Mouse (Mus musculus) intestine, embryonic 14.5 days (tissue): ENCODE results near the gene Fntb. TPM values are rescaled to one million over a fixed set of nuclear protein-coding genes. Genes with fewer than 3 reads are reported as not detected.

ENCODE experiments used
- ATAC-seq: fragments of 200-750 bp; cut with Nextera tagmentation; replicated peaks from 2 replicates; pipeline ENCODE4 v1.8.0; 2017; ENCODE audit warnings: low read depth, moderate number of reproducible peaks, moderate TSS enrichment, moderate library complexity; ENCODE audit not compliant: low FRiP score, low TSS enrichment
- DNase-seq: peaks from one replicate; pipeline ENCODE4 v3.0.0-alpha.2; 2018; ENCODE audit warnings: low spot score
- H3K27ac ChIP-seq: fragments of 300-500 bp; sonication (generic); 2 replicates; pipeline ENCODE4 v1.5.1; 2014; ENCODE audit warnings: low read depth, mild to moderate bottlenecking, control low read depth
- H3K27me3 ChIP-seq: fragments of 300-500 bp; sonication (generic); replicated peaks from 2 replicates; pipeline ENCODE4 v1.6.1; 2014; ENCODE audit warnings: low read length, control low read depth; ENCODE audit not compliant: control insufficient read depth, insufficient read depth
- H3K36me3 ChIP-seq: fragments of 300-500 bp; sonication (generic); 2 replicates; pipeline ENCODE4 v1.6.1; 2014; ENCODE audit warnings: low read length, control low read depth; ENCODE audit not compliant: control insufficient read depth, insufficient read depth
- H3K4me1 ChIP-seq: fragments of 300-500 bp; sonication (generic); replicated peaks from 2 replicates; pipeline ENCODE4 v1.6.1; 2014; ENCODE audit warnings: low read length, control low read depth, mixed read lengths; ENCODE audit not compliant: control insufficient read depth, insufficient read depth
- H3K4me2 ChIP-seq: fragments of 300-500 bp; sonication (generic); 2 replicates; pipeline ENCODE4 v1.6.1; 2014; ENCODE audit warnings: low read length
- H3K4me3 ChIP-seq: fragments of 300-500 bp; sonication (generic); 2 replicates; pipeline ENCODE4 v1.5.1; 2014; ENCODE audit warnings: low read depth, low read length, control low read depth, mixed read lengths
- H3K9ac ChIP-seq: fragments of 300-500 bp; sonication (generic); 2 replicates; pipeline ENCODE4 v1.6.1; 2014; ENCODE audit warnings: mild to moderate bottlenecking, low read length
- H3K9me3 ChIP-seq: fragments of 300-500 bp; sonication (generic); 2 replicates; pipeline ENCODE4 v1.6.1; 2016; ENCODE audit warnings: low read length, control low read depth; ENCODE audit not compliant: control insufficient read depth
- WGBS: fragments of 180-500 bp; shearing (Covaris S2); extraction: QIAGEN DNeasy Blood & Tissue Kit; methylation state at CpG from one replicate; pipeline ENCODE4 v1.1.7; 2014; 5-methylcytosine and 5-hydroxymethylcytosine counted together
- polyA plus RNA-seq: library from polyadenylated mRNA; unstranded; fragments of >200 nt; fragmentation: Nextera tagmentation; extraction: Ambion mirVana; gene quantifications from 2 replicates; pipeline ENCODE4 v1.2.1, GENCODE M21; 2014

The Fntb gene
- polyA plus RNA-seq, 1 experiment from 2014 or later, result 39.3 TPM

DNA sequence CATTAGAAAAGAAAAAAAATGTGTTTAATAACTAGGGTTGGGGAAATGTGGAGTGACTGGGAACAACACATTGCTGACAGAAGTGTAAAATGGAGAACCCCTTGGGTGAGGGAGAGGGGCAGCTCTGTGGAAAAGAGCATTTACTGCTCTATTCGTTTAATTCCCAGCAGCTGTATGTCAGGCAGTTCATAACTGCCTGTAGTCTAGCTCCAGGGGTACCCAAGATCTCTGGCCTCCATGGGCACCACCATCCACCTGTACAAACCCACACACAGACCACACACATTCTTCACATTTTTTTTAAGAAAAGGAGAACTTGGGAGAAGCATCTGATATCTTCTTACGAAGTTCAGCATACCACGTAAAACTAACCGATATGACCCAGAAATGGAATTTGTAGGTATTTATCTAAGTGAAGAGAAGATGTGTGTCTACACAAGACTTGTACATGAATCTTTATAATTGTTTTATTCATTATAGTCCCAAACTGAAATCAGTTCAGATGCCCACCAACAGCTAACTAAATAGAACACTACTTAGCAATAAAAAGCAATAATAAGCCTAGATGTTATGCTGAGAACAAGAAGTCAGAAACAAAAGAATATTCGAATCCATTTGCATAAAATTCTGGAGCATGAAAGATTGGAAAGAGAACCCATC, 5.6 kb downstream of the Fntb start:
- Histone ChIP-seq H3K4me1 (no peaks in the 10 kb centered on the region), H3K27me3 (no peaks in the 10 kb centered on the region), H3K9me3 (no peaks in the 10 kb centered on the region), H3K4me2 (no peak overlapping the region), H3K9ac (no peak overlapping the region), H3K36me3 (no peaks in the 10 kb centered on the region), H3K27ac (no peak overlapping the region), H3K4me3 (no peak overlapping the region)
- no peak for DNase-seq
- 91% methylated on average over 5 of the region's 5 CpGs for WGBS
- ATAC-seq, result no peak

DNA sequence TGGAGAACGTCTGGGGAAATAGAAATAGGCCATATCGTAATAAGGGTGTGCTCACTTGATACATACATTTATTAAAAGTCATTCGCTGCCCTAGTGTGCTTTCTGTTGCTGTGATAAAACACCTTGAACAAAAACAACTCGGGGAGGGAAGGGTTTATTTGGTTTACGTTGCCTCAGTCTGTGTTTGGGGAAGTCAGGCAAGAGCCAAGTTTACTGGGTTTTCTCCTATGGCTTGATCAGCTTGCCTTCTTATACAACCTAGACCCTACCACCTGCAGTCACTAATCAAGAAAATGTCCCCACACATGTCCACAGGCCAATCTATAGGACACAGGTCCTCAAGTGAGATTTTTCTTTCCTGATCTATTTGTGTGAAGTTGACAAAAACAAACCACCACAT, 6.2 kb downstream of the Fntb start:
- Histone ChIP-seq H3K4me3 (no peak overlapping the region), H3K9me3 (no peaks in the 10 kb centered on the region), H3K4me2 (no peak overlapping the region), H3K9ac (no peak overlapping the region), H3K36me3 (no peaks in the 10 kb centered on the region), H3K27ac (no peak overlapping the region), H3K27me3 (no peaks in the 10 kb centered on the region), H3K4me1 (no peaks in the 10 kb centered on the region)
- DNase-seq, result no peak
- no peak for ATAC-seq
- 82% methylated on average over 5 of the region's 5 CpGs for WGBS

DNA sequence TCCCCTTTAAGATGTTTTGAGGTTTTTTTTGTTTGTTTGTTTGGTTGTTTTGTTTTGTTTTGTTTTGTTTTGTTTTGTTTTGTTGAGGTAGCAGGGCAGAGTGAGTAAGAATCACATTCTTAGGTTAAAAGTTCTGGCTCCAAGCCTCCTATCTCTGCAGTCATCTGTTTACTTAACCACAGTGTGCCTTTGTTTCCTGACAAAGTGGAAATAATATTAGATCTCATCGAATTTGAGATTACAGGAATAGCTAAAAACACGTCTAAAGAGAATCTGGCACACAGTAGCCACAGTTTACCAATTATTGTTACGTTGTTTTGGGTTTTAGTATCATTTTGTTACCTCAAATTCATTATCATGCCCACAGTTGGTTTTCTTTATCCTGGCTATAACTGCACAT, 9.3 kb downstream of the Fntb start:
- WGBS, result 71% methylated on average over 3 of the region's 3 CpGs
- H3K4me1 ChIP-seq, result no peaks in the 10 kb centered on the region
- no peak for ATAC-seq

DNA sequence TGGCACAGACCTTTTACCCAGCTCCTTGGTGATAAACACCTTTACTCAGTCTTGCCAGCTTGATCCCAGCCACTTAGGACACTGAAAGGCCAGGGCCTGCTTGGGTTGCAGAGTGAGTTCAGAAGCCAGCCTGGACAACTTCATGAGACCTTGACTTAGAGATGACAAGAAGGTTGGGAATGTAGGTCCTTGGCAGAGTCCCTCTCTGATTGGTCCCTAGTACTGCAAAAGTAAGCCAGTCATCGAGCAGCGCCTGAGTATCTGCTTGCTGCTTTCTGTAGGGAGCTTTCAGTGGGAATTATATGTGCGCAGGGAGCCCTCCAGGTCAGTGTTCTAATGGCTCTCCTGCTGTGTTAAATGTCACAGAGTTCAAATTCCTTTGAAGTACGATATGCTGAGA, 9.7 kb downstream of the Fntb start:
- Histone ChIP-seq H3K36me3 (no peaks in the 10 kb centered on the region), H3K4me2 (no peak overlapping the region), H3K4me1 (no peaks in the 10 kb centered on the region), H3K9ac (no peak overlapping the region), H3K27ac (no peak overlapping the region), H3K9me3 (no peaks in the 10 kb centered on the region), H3K27me3 (no peaks in the 10 kb centered on the region), H3K4me3 (no peak overlapping the region)
- WGBS, result 76% methylated on average over 4 of the region's 4 CpGs
- ATAC-seq (no peak), DNase-seq (no peak)

More for the DNA sequence above, 9.3 kb downstream of the Fntb start:
- H3K27me3 ChIP-seq, result no peaks in the 10 kb centered on the region
- DNase-seq, result no peak
- H3K4me2 ChIP-seq, result no peak overlapping the region
- H3K27ac ChIP-seq, result no peak overlapping the region
- H3K36me3 ChIP-seq, result no peaks in the 10 kb centered on the region
- no peak overlapping the region for H3K9ac ChIP-seq
- H3K4me3 ChIP-seq, result no peak overlapping the region
- H3K9me3 ChIP-seq, result no peaks in the 10 kb centered on the region

DNA sequence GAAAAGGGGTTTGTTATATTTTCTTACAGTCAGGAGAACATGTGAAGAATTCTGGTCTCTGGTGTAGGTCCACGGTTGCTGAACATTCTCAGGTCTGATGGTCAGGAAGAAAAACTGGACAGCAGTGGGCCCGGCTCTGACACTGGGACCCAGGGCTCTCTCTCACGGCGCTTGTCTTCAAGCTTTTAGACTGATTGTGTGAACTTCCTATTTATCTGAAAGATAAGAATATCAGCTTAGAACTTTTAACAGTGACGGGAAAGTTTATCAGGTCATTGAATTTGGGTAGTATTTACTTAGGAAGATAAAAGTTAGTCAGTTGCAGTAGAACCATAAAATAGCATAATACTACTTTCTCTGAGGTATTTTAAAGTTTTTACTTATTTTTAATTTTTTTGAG, 11.5 kb downstream of the Fntb start:
- 81% methylated on average over 5 of the region's 5 CpGs for WGBS
- Histone ChIP-seq H3K9me3 (no peaks in the 10 kb centered on the region), H3K36me3 (no peaks in the 10 kb centered on the region), H3K4me2 (no peak overlapping the region), H3K27ac (no peak overlapping the region), H3K4me3 (no peak overlapping the region), H3K9ac (no peak overlapping the region), H3K27me3 (no peaks in the 10 kb centered on the region), H3K4me1 (no peaks in the 10 kb centered on the region)
- ATAC-seq (no peak), DNase-seq (no peak)

DNA sequence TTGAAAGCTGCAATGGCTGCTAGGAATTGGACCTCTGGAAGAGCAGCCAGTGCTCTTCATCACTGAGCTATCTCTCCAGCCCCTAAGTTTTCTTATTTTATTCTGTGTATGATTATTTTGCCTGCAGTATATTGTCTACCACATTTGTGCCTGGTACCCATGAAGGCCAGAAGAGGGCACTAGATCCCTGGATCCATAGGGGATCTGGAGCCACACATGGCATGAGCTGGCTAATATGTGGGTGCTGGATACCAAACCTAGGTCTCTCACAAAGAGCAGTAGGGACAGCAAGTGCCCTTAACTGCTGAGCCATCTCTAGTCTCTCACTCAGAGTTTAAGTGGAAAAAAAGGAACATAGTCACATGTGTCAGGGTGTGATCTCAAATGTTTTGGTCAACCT, 12.5 kb downstream of the Fntb start:
- DNase-seq (no peak), ATAC-seq (no peak)
- H3K27ac ChIP-seq, result no peak overlapping the region
- H3K9ac ChIP-seq, result no peak overlapping the region
- H3K4me3 ChIP-seq, result no peak overlapping the region
- no peaks in the 10 kb centered on the region for H3K4me1 ChIP-seq
- no peaks in the 10 kb centered on the region for H3K27me3 ChIP-seq
- H3K4me2 ChIP-seq, result no peak overlapping the region
- no peaks in the 10 kb centered on the region for H3K36me3 ChIP-seq
- H3K9me3 ChIP-seq, result no peaks in the 10 kb centered on the region

DNA sequence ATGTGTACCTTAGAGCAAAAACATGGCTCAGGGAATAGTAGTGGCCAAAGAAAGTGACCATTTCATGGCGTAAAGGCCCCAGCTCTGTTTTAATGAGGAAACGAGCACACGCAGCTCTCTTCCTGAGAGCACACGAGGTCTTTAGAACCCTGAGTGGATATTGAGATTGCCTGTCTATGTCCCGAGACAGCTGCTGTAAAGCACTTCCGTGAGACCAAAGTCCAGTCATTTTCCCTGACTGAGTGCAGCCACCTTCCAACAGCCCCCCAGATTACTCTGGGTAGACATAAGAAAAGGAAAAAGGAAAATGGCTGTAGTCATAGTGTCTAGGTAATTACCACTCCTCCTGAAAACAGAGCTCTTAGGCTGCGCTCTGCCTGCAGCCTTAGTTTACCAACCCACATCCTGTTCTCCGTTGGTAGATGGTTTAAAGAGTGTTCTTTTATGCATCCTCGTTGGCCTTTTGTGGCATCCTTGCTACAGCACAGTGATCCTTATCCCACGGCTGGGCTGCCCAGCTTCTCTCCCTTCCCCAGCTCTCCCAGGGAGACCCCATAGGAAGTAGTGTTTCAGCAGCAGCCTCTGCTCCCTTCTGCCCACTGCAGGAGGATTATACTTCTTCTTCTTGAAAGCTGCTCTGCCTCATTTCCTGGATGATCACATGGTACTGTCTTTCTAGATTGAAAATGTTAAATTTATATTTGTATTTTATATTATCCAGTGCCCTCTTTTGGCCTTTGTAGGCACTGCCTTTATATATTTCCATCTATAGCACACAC, 13.1 kb downstream of the Fntb start:
- ATAC-seq, result no peak
- Histone ChIP-seq H3K9ac (no peak overlapping the region), H3K4me1 (no peaks in the 10 kb centered on the region), H3K36me3 (no peaks in the 10 kb centered on the region), H3K27me3 (no peaks in the 10 kb centered on the region), H3K27ac (no peak overlapping the region), H3K4me3 (no peak overlapping the region), H3K9me3 (no peaks in the 10 kb centered on the region), H3K4me2 (no peak overlapping the region)
- WGBS, result 79% methylated on average over 10 of the region's 10 CpGs
- no peak for DNase-seq

DNA sequence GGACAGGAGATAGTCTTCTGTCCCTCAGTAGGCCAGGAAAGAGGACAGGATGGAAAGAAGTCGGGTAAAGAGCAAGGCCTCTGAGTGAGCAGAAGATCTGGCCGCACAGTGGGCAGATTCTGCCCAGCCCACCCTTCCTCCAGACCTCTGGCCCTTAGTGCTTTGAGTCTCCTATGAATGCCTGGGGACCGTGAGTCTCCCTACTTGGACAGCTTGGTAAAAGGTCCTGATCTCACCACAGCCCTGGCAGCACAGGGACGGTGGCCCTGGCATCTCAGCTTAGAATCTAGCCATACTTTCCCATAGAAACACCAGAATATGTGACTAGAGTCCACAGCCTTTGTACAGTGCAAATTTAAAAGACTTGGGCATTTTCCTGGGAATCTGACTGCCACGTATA, 14.6 kb downstream of the Fntb start:
- Histone ChIP-seq H3K9ac (no peak overlapping the region), H3K27ac (no peak overlapping the region), H3K9me3 (no peaks in the 10 kb centered on the region), H3K4me3 (no peak overlapping the region), H3K4me1 (no peaks in the 10 kb centered on the region), H3K4me2 (no peak overlapping the region), H3K27me3 (no peaks in the 10 kb centered on the region), H3K36me3 (no peaks in the 10 kb centered on the region)
- no peak for DNase-seq
- no peak for ATAC-seq
- 87% methylated on average over 5 of the region's 5 CpGs for WGBS
